Mouse (Mus musculus): ENCODE measurements around the gene Mrpl37.
"Not testable (repeated sequence)": the region's sequence is repeated elsewhere in the genome, so short reads cannot be mapped to it uniquely, and the experiment has no call there.

DNA sequence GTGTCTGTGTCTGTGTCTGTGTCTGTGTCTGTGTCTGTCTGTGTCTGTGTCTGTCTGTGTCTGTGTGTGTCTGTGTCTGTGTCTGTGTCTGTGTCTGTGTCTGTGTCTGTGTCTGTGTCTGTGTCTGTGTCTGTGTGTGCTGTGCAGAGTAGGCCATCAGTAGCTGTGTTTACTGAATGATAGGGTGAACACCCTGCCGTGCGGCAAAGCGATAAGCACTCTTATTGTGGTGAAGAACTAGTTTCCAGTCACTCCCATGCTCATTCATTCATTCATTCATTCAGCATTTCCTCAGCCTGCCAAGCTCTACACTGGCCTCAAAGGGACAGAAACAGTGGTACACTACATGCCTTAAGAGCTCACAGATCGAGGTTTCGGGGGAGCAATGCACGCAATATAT is 42.5 kb upstream of the Mrpl37 start:
- not testable (repeated sequence) for TF ChIP-seq POLR2A (IDR thresholded peaks at IDR 0.05; ENCODE audit: low read depth, low read length); CTCF (IDR thresholded peaks at IDR 0.05; ENCODE audit: borderline replicate concordance, insufficient read depth, low read length)
